Mouse (Mus musculus): ENCODE data around the gene Lrrc25.

GRCm38 (mm10) chr8:70584606-70585257 is 31.2 kb upstream of the Lrrc25 start:
- TF ChIP-seq POLR2A (IDR thresholded peaks at IDR 0.05; ENCODE audit: extremely low read depth, insufficient read depth, low read length) (no peak), CTCF (IDR thresholded peaks at IDR 0.05; ENCODE audit: extremely low read depth, insufficient read depth, low read length) (no peak)

Measured in cortical plate, adult 2 months (tissue).